Mouse (Mus musculus) kidney, adult 2 months (tissue): Measurements from ENCODE around the gene Hist1h4h. TPM values are rescaled to one million over a fixed set of nuclear protein-coding genes. Genes with fewer than 3 reads are reported as not detected.

Experiments
- DNase-seq: peaks from one replicate; pipeline ENCODE4 v3.0.0; 2021
- H3K27ac ChIP-seq: fragments of 200-500 bp; 2 replicates; pipeline ENCODE4 v1.5.1; 2012; ENCODE audit warnings: low read depth, low read length, control low read depth, inconsistent platforms; ENCODE audit not compliant: insufficient read depth
- H3K27me3 ChIP-seq: fragments of 200-500 bp; replicated peaks from 2 replicates; pipeline ENCODE4 v1.6.1; 2012; ENCODE audit warnings: mild to moderate bottlenecking, moderate library complexity, low read length, inconsistent platforms; ENCODE audit not compliant: control insufficient read depth, insufficient read depth
- H3K36me3 ChIP-seq: fragments of 200-500 bp; 2 replicates; pipeline ENCODE4 v1.6.1; 2012; ENCODE audit warnings: mild to moderate bottlenecking, moderate library complexity, low read length, inconsistent platforms; ENCODE audit not compliant: control insufficient read depth, insufficient read depth
- H3K4me1 ChIP-seq: fragments of 200-500 bp; 2 replicates; pipeline ENCODE4 v1.6.1; 2011; ENCODE audit warnings: low read length; ENCODE audit not compliant: control insufficient read depth, insufficient read depth
- H3K4me3 ChIP-seq: fragments of 200-500 bp; 2 replicates; pipeline ENCODE4 v1.5.1; 2011; ENCODE audit warnings: mild to moderate bottlenecking, low read depth, low read length, control low read depth; ENCODE audit not compliant: insufficient read depth
- CTCF ChIP-seq: fragments of 200-500 bp; conservative IDR thresholded peaks from 2 replicates; pipeline ENCODE4 v1.5.1; 2011; ENCODE audit warnings: low read depth, mild to moderate bottlenecking, control low read depth, low read length, moderate library complexity, mixed read lengths; ENCODE audit not compliant: insufficient read depth, insufficient read length
- POLR2A ChIP-seq: fragments of 200-500 bp; IDR thresholded peaks from one replicate; pipeline ENCODE4 v1.6.1; 2011; ENCODE audit warnings: low read depth, low read length, control low read depth
- WGBS: fragments of 180-500 bp; shearing (Covaris S2); methylation state at CpG from one replicate; pipeline ENCODE4 v1.1.7; 2018; 5-methylcytosine and 5-hydroxymethylcytosine counted together
- polyA plus RNA-seq: library from polyadenylated mRNA; depleted of rRNA; stranded (reverse); fragments of >200 nt; gene quantifications from 2 replicates; pipeline ENCODE4 v1.2.3, GENCODE M21; 2012

Hist1h4h gene
- polyA plus RNA-seq, 1 experiment = 44.7 TPM

GRCm38 (mm10) chr13:23513517-23513916, 17.3 kb upstream of the Hist1h4h start:
- H3K4me3 ChIP-seq = no peak overlapping the region
- 79% methylated on average over 1 of the region's 1 CpGs for WGBS
- H3K27me3 ChIP-seq = no peaks in the 10 kb centered on the region
- H3K36me3 ChIP-seq = no peaks in the 10 kb centered on the region
- H3K27ac ChIP-seq = no peak overlapping the region
- DNase-seq = no peak
- no peaks in the 10 kb centered on the region for H3K4me1 ChIP-seq
- TF ChIP-seq CTCF (no peak), POLR2A (no peak)

DNA sequence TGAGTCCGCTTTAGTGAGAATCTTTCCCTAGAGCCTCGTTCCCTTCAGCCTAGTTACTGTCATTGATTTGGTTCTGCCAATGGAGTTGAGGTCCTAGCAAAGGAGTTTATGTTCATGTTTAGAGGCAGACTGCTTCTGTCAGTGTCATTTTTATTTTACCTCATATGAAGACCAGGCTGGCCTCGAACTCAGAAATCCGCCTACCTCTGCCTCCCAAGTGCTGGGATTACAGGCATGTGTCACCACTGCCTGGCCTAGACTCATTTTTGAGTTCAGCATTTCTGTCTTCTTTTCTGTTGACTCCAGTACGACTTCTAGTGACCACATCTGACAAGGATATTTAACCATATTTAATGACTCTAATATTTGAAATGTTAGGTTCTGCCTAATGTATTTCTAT, 15.6 kb upstream of the Hist1h4h start:
- no peak for DNase-seq
- 87% methylated on average over 5 of the region's 5 CpGs for WGBS
- TF ChIP-seq CTCF (no peak), POLR2A (no peak)

DNA sequence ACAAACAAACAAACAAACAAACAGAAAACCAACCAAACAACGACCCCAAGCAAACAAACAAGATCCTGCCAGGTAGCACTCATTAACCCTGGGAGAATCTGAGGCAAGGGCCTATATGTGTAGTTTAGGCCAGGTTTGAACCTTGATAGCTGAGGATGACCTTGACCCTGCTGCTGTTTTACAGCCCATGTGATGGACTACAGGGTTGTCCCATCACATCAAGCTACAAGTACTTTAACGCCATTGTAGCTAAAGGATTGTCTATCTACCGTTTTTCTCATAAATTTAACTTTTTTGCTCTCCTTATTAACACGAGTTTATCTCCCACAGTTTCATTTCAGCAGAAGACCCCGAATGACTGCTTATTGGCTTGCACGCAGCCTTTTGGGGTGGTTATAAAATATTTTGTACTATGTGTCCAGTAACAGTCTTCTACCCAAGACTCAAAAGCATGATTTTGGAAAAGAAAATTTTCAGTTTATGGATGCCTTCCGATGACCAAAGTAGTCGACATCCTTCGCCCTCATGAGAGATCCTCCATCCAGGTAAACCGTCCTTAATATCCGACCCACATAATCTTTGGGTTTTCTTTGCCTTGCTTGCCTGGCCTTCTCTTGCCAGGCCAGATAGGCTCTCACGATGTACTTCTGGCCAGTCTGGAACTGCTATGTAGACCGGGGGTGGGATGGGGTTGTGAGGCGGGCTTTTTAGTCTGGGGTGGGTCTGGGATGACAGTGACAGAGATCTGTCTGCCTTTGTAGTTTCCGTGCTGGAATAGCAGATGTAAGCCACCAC, 14.8 kb upstream of the Hist1h4h start:
- TF ChIP-seq CTCF (no peak), POLR2A (no peak)
- Histone ChIP-seq H3K4me1 (no peaks in the 10 kb centered on the region), H3K27me3 (no peaks in the 10 kb centered on the region), H3K4me3 (no peak overlapping the region), H3K36me3 (no peaks in the 10 kb centered on the region), H3K27ac (no peak overlapping the region)
- DNase-seq = no peak
- 66% methylated on average over 15 of the region's 15 CpGs for WGBS

More for the DNA sequence above, 15.6 kb upstream of the Hist1h4h start:
- Histone ChIP-seq H3K4me1 (no peaks in the 10 kb centered on the region), H3K4me3 (no peak overlapping the region), H3K27ac (no peak overlapping the region), H3K27me3 (no peaks in the 10 kb centered on the region), H3K36me3 (no peaks in the 10 kb centered on the region)

DNA sequence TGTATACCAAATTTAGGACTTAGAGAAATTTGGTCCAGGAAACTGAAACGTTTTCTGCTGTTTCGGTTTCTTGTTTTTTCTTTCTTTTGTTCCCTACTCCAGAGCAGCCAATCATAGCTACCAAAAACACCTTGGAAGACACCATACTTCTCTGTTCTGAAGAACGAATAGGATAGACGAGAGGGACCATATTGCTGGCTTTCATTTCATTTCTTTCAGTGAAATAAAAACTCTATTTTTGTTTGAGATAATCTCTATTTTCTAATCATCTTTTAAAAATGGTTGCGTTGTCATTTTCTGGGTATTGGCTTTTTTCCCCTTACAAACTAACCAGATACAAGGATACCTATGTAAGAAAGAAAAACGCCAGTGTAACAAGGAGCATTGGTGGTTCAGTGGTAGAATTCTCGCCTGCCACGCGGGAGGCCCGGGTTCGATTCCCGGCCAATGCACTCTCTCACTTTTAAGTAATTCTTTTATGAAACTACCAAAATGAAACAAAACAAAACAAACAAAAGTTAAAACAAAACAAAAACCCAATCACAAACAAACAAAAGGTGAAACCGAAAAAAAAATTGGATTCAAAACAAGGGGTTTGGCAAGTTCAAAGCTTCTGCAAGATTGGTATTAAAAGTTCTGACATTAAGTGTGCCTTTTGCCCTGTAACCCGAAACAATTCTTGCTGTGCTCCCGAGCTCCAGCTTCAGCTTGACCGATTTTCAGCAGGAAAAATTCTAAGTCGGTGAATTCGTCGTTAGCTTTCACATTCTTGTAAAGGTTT, 13.8 kb upstream of the Hist1h4h start:
- no peaks in the 10 kb centered on the region for H3K27me3 ChIP-seq
- H3K36me3 ChIP-seq = no peaks in the 10 kb centered on the region
- DNase-seq = peak; percentile 89
- H3K27ac ChIP-seq = peak overlapping the region; percentile 81; the same call in 1 of the 2 replicates
- H3K4me1 ChIP-seq = no peaks in the 10 kb centered on the region
- TF ChIP-seq POLR2A = no peak
- TF ChIP-seq CTCF = no peak
- 1% methylated on average over 19 of the region's 19 CpGs for WGBS
- H3K4me3 ChIP-seq = peak overlapping the region; percentile 80

DNA sequence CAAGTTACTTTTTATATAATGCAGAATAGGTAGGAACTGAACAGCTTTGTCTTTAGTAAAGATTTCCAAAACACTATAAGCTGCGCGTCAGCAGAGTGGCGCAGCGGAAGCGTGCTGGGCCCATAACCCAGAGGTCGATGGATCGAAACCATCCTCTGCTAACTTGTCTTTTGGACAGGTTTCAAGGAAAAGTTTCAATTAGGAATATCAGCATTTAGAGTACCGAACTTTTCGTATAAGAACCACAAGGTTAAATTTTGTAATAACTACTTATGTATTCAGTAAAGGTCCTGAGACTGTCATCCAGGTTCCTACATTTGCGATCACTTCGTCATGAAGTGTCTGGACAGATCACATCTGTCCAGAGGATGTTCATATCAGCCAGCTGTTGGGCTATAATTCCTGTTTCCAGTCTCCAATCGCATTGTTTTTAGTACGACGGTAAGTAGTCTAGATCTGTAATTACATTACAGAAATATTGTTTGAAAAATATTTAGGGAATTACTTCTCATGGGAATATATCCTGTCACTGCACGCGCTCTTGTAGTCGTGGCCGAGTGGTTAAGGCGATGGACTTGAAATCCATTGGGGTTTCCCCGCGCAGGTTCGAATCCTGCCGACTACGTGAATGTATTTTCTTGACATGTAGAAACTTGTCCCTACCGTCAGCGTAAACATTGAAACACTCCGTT, 13.1 kb upstream of the Hist1h4h start:
- under 1% methylated on average over 27 of the region's 27 CpGs for WGBS
- Histone ChIP-seq H3K27me3 (no peaks in the 10 kb centered on the region), H3K27ac (no peak overlapping the region), H3K4me1 (no peaks in the 10 kb centered on the region), H3K4me3 (peak overlapping the region; percentile 80), H3K36me3 (no peaks in the 10 kb centered on the region)
- TF ChIP-seq POLR2A = no peak
- TF ChIP-seq CTCF = no peak
- DNase-seq = peak; percentile 95

GRCm38 (mm10) chr13:23518295-23518603, 12.6 kb upstream of the Hist1h4h start:
- TF ChIP-seq CTCF (no peak), POLR2A (no peak)
- DNase-seq = no peak
- Histone ChIP-seq H3K27me3 (no peaks in the 10 kb centered on the region), H3K36me3 (no peaks in the 10 kb centered on the region), H3K4me3 (peak overlapping the region; percentile 26; the same call in 1 of the 2 replicates), H3K4me1 (no peaks in the 10 kb centered on the region), H3K27ac (no peak overlapping the region)
- 1% methylated on average over 6 of the region's 6 CpGs for WGBS
